Mouse (Mus musculus): ENCODE results near the gene Rtn1. TPM values are rescaled to one million over a fixed set of nuclear protein-coding genes. Genes with fewer than 3 reads are reported as not detected.
A peak's percentile ranks its signal among the peaks of the same experiment; 100 is the strongest.

Gene Rtn1
- polyA plus RNA-seq, 1 experiment: 1,289 TPM

GRCm38 (mm10) chr12:72388135-72388534 lies 20.7 kb downstream of the Rtn1 start:
- no peak overlapping the region for H3K4me3 ChIP-seq (ENCODE audit: insufficient read depth, low read length)
- TF ChIP-seq POLR2A (IDR thresholded peaks at IDR 0.05; ENCODE audit: extremely low read depth, insufficient read depth, low read length) (no peak), CTCF (IDR thresholded peaks at IDR 0.05; ENCODE audit: extremely low read depth, insufficient read depth, low read length) (no peak)
- H3K4me1 ChIP-seq (ENCODE audit: control insufficient read depth, insufficient read depth, low read length): peaks cover 11% of the 10 kb centered on the region
- no peak overlapping the region for H3K27ac ChIP-seq (ENCODE audit: insufficient read depth, low read length)

GRCm38 (mm10) chr12:72376309-72376708 lies 32.5 kb downstream of the Rtn1 start:
- TF ChIP-seq POLR2A (IDR thresholded peaks at IDR 0.05; ENCODE audit: extremely low read depth, insufficient read depth, low read length) (no peak), CTCF (IDR thresholded peaks at IDR 0.05; ENCODE audit: extremely low read depth, insufficient read depth, low read length) (no peak)
- peaks cover 11% of the 10 kb centered on the region for H3K4me1 ChIP-seq (ENCODE audit: control insufficient read depth, insufficient read depth, low read length)
- H3K4me3 ChIP-seq (ENCODE audit: insufficient read depth, low read length): no peak overlapping the region
- H3K27ac ChIP-seq (ENCODE audit: insufficient read depth, low read length): peak overlapping the region; percentile 65; the same call in 1 of the 2 replicates

- peaks cover 11% of the 10 kb centered on the region for H3K4me1 ChIP-seq (ENCODE audit: control insufficient read depth, insufficient read depth, low read length)
- H3K4me3 ChIP-seq (ENCODE audit: insufficient read depth, low read length): no peak overlapping the region
- TF ChIP-seq POLR2A (IDR thresholded peaks at IDR 0.05; ENCODE audit: extremely low read depth, insufficient read depth, low read length) (no peak), CTCF (IDR thresholded peaks at IDR 0.05; ENCODE audit: extremely low read depth, insufficient read depth, low read length) (no peak)
- no peak overlapping the region for H3K27ac ChIP-seq (ENCODE audit: insufficient read depth, low read length)
Measured at GRCm38 (mm10) chr12:72374823-72375225, 34.0 kb downstream of the Rtn1 start.

GRCm38 (mm10) chr12:72373916-72374615 lies 34.8 kb downstream of the Rtn1 start:
- Histone ChIP-seq H3K4me3 (ENCODE audit: insufficient read depth, low read length) (no peak overlapping the region), H3K4me1 (ENCODE audit: control insufficient read depth, insufficient read depth, low read length) (peaks cover 11% of the 10 kb centered on the region), H3K27ac (ENCODE audit: insufficient read depth, low read length) (no peak overlapping the region)
- TF ChIP-seq POLR2A (IDR thresholded peaks at IDR 0.05; ENCODE audit: extremely low read depth, insufficient read depth, low read length): no peak
- no peak for TF ChIP-seq CTCF (IDR thresholded peaks at IDR 0.05; ENCODE audit: extremely low read depth, insufficient read depth, low read length)

GRCm38 (mm10) chr12:72370081-72370480 lies 38.8 kb downstream of the Rtn1 start:
- TF ChIP-seq POLR2A (IDR thresholded peaks at IDR 0.05; ENCODE audit: extremely low read depth, insufficient read depth, low read length) (no peak), CTCF (IDR thresholded peaks at IDR 0.05; ENCODE audit: extremely low read depth, insufficient read depth, low read length) (no peak)
- no peak overlapping the region for H3K4me3 ChIP-seq (ENCODE audit: insufficient read depth, low read length)
- peaks cover 7% of the 10 kb centered on the region for H3K4me1 ChIP-seq (ENCODE audit: control insufficient read depth, insufficient read depth, low read length)
- H3K27ac ChIP-seq (ENCODE audit: insufficient read depth, low read length): no peak overlapping the region

- peaks cover 3% of the 10 kb centered on the region for H3K4me1 ChIP-seq (ENCODE audit: control insufficient read depth, insufficient read depth, low read length)
- no peak for TF ChIP-seq POLR2A (IDR thresholded peaks at IDR 0.05; ENCODE audit: extremely low read depth, insufficient read depth, low read length)
- TF ChIP-seq CTCF (IDR thresholded peaks at IDR 0.05; ENCODE audit: extremely low read depth, insufficient read depth, low read length): no peak
- no peak overlapping the region for H3K4me3 ChIP-seq (ENCODE audit: insufficient read depth, low read length)
- no peak overlapping the region for H3K27ac ChIP-seq (ENCODE audit: insufficient read depth, low read length)
Measured at GRCm38 (mm10) chr12:72366763-72367162, 42.1 kb downstream of the Rtn1 start.

- TF ChIP-seq POLR2A (IDR thresholded peaks at IDR 0.05; ENCODE audit: extremely low read depth, insufficient read depth, low read length) (no peak), CTCF (IDR thresholded peaks at IDR 0.05; ENCODE audit: extremely low read depth, insufficient read depth, low read length) (no peak)
- Histone ChIP-seq H3K27ac (ENCODE audit: insufficient read depth, low read length) (no peak overlapping the region), H3K4me1 (ENCODE audit: control insufficient read depth, insufficient read depth, low read length) (peaks cover 3% of the 10 kb centered on the region), H3K4me3 (ENCODE audit: insufficient read depth, low read length) (no peak overlapping the region)
Measured at GRCm38 (mm10) chr12:72366104-72366437, 42.8 kb downstream of the Rtn1 start.

- Histone ChIP-seq H3K27ac (ENCODE audit: insufficient read depth, low read length) (no peak overlapping the region), H3K4me3 (ENCODE audit: insufficient read depth, low read length) (no peak overlapping the region)
Measured at GRCm38 (mm10) chr12:72365231-72366103, 43.4 kb downstream of the Rtn1 start.

GRCm38 (mm10) chr12:72364543-72364942 lies 44.3 kb downstream of the Rtn1 start:
- Histone ChIP-seq H3K4me3 (ENCODE audit: insufficient read depth, low read length) (no peak overlapping the region), H3K27ac (ENCODE audit: insufficient read depth, low read length) (no peak overlapping the region), H3K4me1 (ENCODE audit: control insufficient read depth, insufficient read depth, low read length) (peaks cover 3% of the 10 kb centered on the region)
- TF ChIP-seq POLR2A (IDR thresholded peaks at IDR 0.05; ENCODE audit: extremely low read depth, insufficient read depth, low read length): no peak
- no peak for TF ChIP-seq CTCF (IDR thresholded peaks at IDR 0.05; ENCODE audit: extremely low read depth, insufficient read depth, low read length)

More at GRCm38 (mm10) chr12:72365231-72366103, 43.4 kb downstream of the Rtn1 start:
- H3K4me1 ChIP-seq (ENCODE audit: control insufficient read depth, insufficient read depth, low read length): peaks cover 3% of the 10 kb centered on the region
- no peak for TF ChIP-seq POLR2A (IDR thresholded peaks at IDR 0.05; ENCODE audit: extremely low read depth, insufficient read depth, low read length)
- no peak for TF ChIP-seq CTCF (IDR thresholded peaks at IDR 0.05; ENCODE audit: extremely low read depth, insufficient read depth, low read length)
